ENCODE assay signal across 9 mouse cellular contexts in the genomic region with DNA sequence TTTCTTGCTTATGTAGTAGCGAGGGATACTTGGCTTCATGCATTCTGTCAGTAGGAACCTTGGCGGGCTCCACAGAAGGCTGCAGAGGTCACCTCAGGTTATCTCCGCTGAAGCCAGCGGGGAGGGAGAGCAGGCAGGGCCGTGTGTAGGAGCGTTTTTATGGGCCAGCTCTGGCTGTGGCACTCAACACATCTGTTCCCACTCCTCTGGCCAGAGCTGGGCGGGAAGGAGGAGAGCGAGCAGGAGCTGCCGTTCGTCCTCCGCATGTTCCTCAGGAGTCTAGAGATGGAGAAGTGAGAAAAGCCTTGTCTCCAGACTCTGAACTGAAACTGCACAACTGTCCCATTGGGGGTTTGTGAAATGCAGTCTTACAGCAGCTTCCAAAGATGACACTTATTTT.
DNase-seq lines count a peak whose midpoint lies in the region; ATAC-seq lines count a peak whose summit lies in the region.
"Had no signal": no experiment of that assay in that cellular context is flagged by ENCODE, and none has a peak within 500 bp of the region (broad histone marks: within the 10 kb centered on the region; RNA-seq: fewer than 3 reads in every experiment).

No protein-coding gene starts in this region.

- peaks cover 15% of the 10 kb centered on the region; the same call in 1 of the 2 replicates for H3K4me1 ChIP-seq in forebrain, embryonic 11.5 days (replicated peaks; ENCODE audit: control insufficient read depth, insufficient read depth, low read length)
- H3K4me1 ChIP-seq in forebrain, embryonic 16.5 days (replicated peaks; ENCODE audit: control insufficient read depth, insufficient read depth, low read length) = peaks cover 19% of the 10 kb centered on the region
- peaks cover 8% of the 10 kb centered on the region for H3K4me1 ChIP-seq in brown adipose tissue, adult 24 weeks (ENCODE audit: control insufficient read depth, insufficient read depth, insufficient read length, low read length)
- peaks cover 57% of the 10 kb centered on the region for H3K4me1 ChIP-seq in liver, embryonic 11.5 days (replicated peaks; ENCODE audit: control insufficient read depth, insufficient read depth, low read length)
- peaks cover 14% of the 10 kb centered on the region for H3K4me1 ChIP-seq in hindbrain, embryonic 16.5 days (ENCODE audit: control insufficient read depth, insufficient read depth, low read depth, low read length)

- peaks cover 5% of the 10 kb centered on the region; the same call in 1 of the 2 replicates for H3K27me3 ChIP-seq in forebrain, embryonic 11.5 days (ENCODE audit: control insufficient read depth, insufficient read depth, low read length)
- no peaks in the 10 kb centered on the region for H3K27me3 ChIP-seq in forebrain, embryonic 16.5 days (replicated peaks; ENCODE audit: control insufficient read depth, insufficient read depth, low read length)
- no peaks in the 10 kb centered on the region for H3K27me3 ChIP-seq in liver, embryonic 11.5 days (replicated peaks; ENCODE audit: control insufficient read depth, insufficient read depth, low read length)
- no peaks in the 10 kb centered on the region for H3K27me3 ChIP-seq in hindbrain, embryonic 16.5 days (replicated peaks; ENCODE audit: control insufficient read depth, insufficient read depth, low read length)

- DNase-seq in forebrain, embryonic 11.5 days (ENCODE audit: low spot score) = peak; percentile 58
- peak; percentile 54 for DNase-seq in heart, adult 8-10 months (ENCODE audit: low spot score)
- no peak for DNase-seq in liver, embryonic 11.5 days (ENCODE audit: low spot score)
- DNase-seq in right cerebral cortex, postnatal 14 days = no peak
- no peak for DNase-seq in cerebellum, postnatal 4 days (ENCODE audit: low spot score in 2 of 2)

- H3K4me2 ChIP-seq in forebrain, embryonic 11.5 days (ENCODE audit: low read depth, low read length, severe bottlenecking) = no peak overlapping the region
- H3K4me2 ChIP-seq in forebrain, embryonic 16.5 days (ENCODE audit: low read length) = no peak overlapping the region
- H3K4me2 ChIP-seq in liver, embryonic 11.5 days = peak overlapping the region; percentile 40
- H3K4me2 ChIP-seq in hindbrain, embryonic 16.5 days (ENCODE audit: low read length) = no peak overlapping the region
- H3K4me2 ChIP-seq: neural tube, embryonic 12.5 days had no signal

- no peak overlapping the region for H3K27ac ChIP-seq in forebrain, embryonic 11.5 days (ENCODE audit: low read depth, low read length)
- H3K27ac ChIP-seq in forebrain, embryonic 16.5 days (ENCODE audit: low read length) = no peak overlapping the region
- H3K27ac ChIP-seq in brown adipose tissue, adult 24 weeks (replicated peaks; ENCODE audit: low read depth, low read length) = no peak overlapping the region
- H3K27ac ChIP-seq in liver, embryonic 11.5 days (ENCODE audit: low read depth, low read length) = no peak overlapping the region
- H3K27ac ChIP-seq in hindbrain, embryonic 16.5 days (ENCODE audit: low read depth, low read length) = no peak overlapping the region
- H3K27ac ChIP-seq: neural tube, embryonic 12.5 days had no signal

- H3K4me3 ChIP-seq in forebrain, embryonic 11.5 days (ENCODE audit: low read depth, low read length) = no peak overlapping the region
- H3K4me3 ChIP-seq in forebrain, embryonic 16.5 days (replicated peaks; ENCODE audit: low read length) = no peak overlapping the region
- 0 out of 2 replicates have a peak overlapping the region, but pooled peaks have one; percentile 8 for H3K4me3 ChIP-seq in brown adipose tissue, adult 24 weeks (ENCODE audit: insufficient read depth, low read depth, low read length)
- H3K4me3 ChIP-seq in liver, embryonic 11.5 days (ENCODE audit: low read depth, low read length) = no peak overlapping the region
- H3K4me3 ChIP-seq in hindbrain, embryonic 16.5 days (ENCODE audit: low read length) = no peak overlapping the region
- H3K4me3 ChIP-seq: neural tube, embryonic 12.5 days had no signal

- no peaks in the 10 kb centered on the region for H3K9me3 ChIP-seq in forebrain, embryonic 11.5 days (ENCODE audit: control insufficient read depth, low read length)
- H3K9me3 ChIP-seq in forebrain, embryonic 16.5 days (ENCODE audit: control insufficient read depth, low read length) = no peaks in the 10 kb centered on the region
- H3K9me3 ChIP-seq in liver, embryonic 11.5 days (ENCODE audit: control insufficient read depth, low read length) = no peaks in the 10 kb centered on the region
- no peaks in the 10 kb centered on the region for H3K9me3 ChIP-seq in hindbrain, embryonic 16.5 days (ENCODE audit: control insufficient read depth, low read length)
- H3K9me3 ChIP-seq: neural tube, embryonic 12.5 days had no signal

- H3K9ac ChIP-seq in forebrain, embryonic 11.5 days (ENCODE audit: low read length) = no peak overlapping the region
- H3K9ac ChIP-seq in forebrain, embryonic 16.5 days (replicated peaks; ENCODE audit: low read depth, low read length) = no peak overlapping the region
- H3K9ac ChIP-seq in liver, embryonic 11.5 days (ENCODE audit: low read depth, low read length) = no peak overlapping the region
- no peak overlapping the region for H3K9ac ChIP-seq in hindbrain, embryonic 16.5 days (ENCODE audit: low read depth, low read length)
- H3K9ac ChIP-seq: neural tube, embryonic 12.5 days had no signal

- no peaks in the 10 kb centered on the region for H3K36me3 ChIP-seq in forebrain, embryonic 11.5 days (ENCODE audit: control insufficient read depth, insufficient read depth, low read length)
- H3K36me3 ChIP-seq in forebrain, embryonic 16.5 days (ENCODE audit: control insufficient read depth, insufficient read depth) = no peaks in the 10 kb centered on the region
- H3K36me3 ChIP-seq in liver, embryonic 11.5 days (ENCODE audit: control insufficient read depth, insufficient read depth, low read length) = no peaks in the 10 kb centered on the region
- no peaks in the 10 kb centered on the region for H3K36me3 ChIP-seq in hindbrain, embryonic 16.5 days (ENCODE audit: control insufficient read depth, insufficient read depth, low read length)
- H3K36me3 ChIP-seq: neural tube, embryonic 12.5 days had no signal

- no peak for ATAC-seq in forebrain, embryonic 11.5 days (replicated peaks; ENCODE audit: low FRiP score)
- ATAC-seq in forebrain, embryonic 16.5 days = no peak
- peak; percentile 38; the same call in 1 of the 2 replicates for ATAC-seq in liver, embryonic 11.5 days (replicated peaks; ENCODE audit: low FRiP score)
- no peak for ATAC-seq in hindbrain, embryonic 16.5 days

- 51% methylated on average over 11 of the region's 11 CpGs for WGBS in forebrain, embryonic 11.5 days
- 63% methylated on average over 11 of the region's 11 CpGs for WGBS in forebrain, embryonic 16.5 days
- WGBS in liver, embryonic 11.5 days = 20% methylated on average over 11 of the region's 11 CpGs
- WGBS in hindbrain, embryonic 16.5 days = 45% methylated on average over 11 of the region's 11 CpGs

Comparison
In these comparisons a context has a peak if more than half of its experiments do, and no peak if none do; other contexts are left out.
1. DNase-seq: peak in forebrain, embryonic 11.5 days (single experiment) and heart, adult 8-10 months (single experiment); none in liver, embryonic 11.5 days (single experiment), right cerebral cortex, postnatal 14 days (single experiment) and cerebellum, postnatal 4 days (0 of 2).